Mouse (Mus musculus) heart, adult 9 months (tissue): ENCODE results near the gene Olfr1223.
"Not testable (repeated sequence)": the region's sequence is repeated elsewhere in the genome, so short reads cannot be mapped to it uniquely, and the experiment has no call there.

Experiments
- DNase-seq, 2 experiments: peaks; one replicate each; pipeline ENCODE4 v3.0.0; 2022; ENCODE audit warnings: low spot score in 2 of 2

The Olfr1223 gene

GRCm38 (mm10) chr2:89151460-89151859, at the start of gene Olfr1223:
Olfr1223 (minus strand) TSS chr2:89151560.
- DNase-seq: no peak

- DNase-seq: no peak
These were observed 48.6 kb upstream of the Olfr1223 start, which contains the start of gene Olfr1226 for GRCm38 (mm10) chr2:89199948-89200347. Olfr1226 (minus strand) TSS chr2:89200048.

- DNase-seq: no peak
These were observed 45.1 kb upstream of the Olfr1223 start for GRCm38 (mm10) chr2:89196325-89196982.

GRCm38 (mm10) chr2:89174569-89174968, 23.2 kb upstream of the Olfr1223 start, which contains the start of gene Olfr1225:
Olfr1225 (minus strand) TSS chr2:89174669.
- DNase-seq: no peak

- DNase-seq: not testable (repeated sequence)
These were observed 13.4 kb upstream of the Olfr1223 start for GRCm38 (mm10) chr2:89164711-89165110.

GRCm38 (mm10) chr2:89163991-89164390, 12.6 kb upstream of the Olfr1223 start, which contains the start of gene Olfr1224-ps1:
Olfr1224-ps1 (minus strand) TSS chr2:89164091.
- DNase-seq: not testable (repeated sequence)

- DNase-seq: no peak
These were observed 18.4 kb downstream of the Olfr1223 start, which contains the start of gene Olfr1222 for GRCm38 (mm10) chr2:89132954-89133353. Olfr1222 (minus strand) TSS chr2:89133054.

- DNase-seq: no peak
These were observed 34.2 kb downstream of the Olfr1223 start, which contains the start of gene Olfr1221 for GRCm38 (mm10) chr2:89117183-89117582. Olfr1221 (minus strand) TSS chr2:89117283.

GRCm38 (mm10) chr2:89106735-89107134, 44.6 kb downstream of the Olfr1223 start, which contains the start of gene Olfr1220:
Olfr1220 (minus strand) TSS chr2:89106835.
- DNase-seq: no peak

GRCm38 (mm10) chr2:89105651-89106050, 45.7 kb downstream of the Olfr1223 start:
- DNase-seq: no peak

- no peak for DNase-seq
These were observed 57.5 kb downstream of the Olfr1223 start for GRCm38 (mm10) chr2:89093848-89094247.
